Mouse (Mus musculus) hindlimb bud, embryonic 11.5 days (tissue): ENCODE data around the gene Lnpep.
A peak's percentile ranks its signal among the peaks of the same experiment; 100 is the strongest.

Source experiments
- DNase-seq: peaks from one replicate; pipeline ENCODE4 v3.0.0-alpha.2; 2012; ENCODE audit warnings: low read depth, low spot score; ENCODE audit errors: extremely low spot score

Gene Lnpep

DNA sequence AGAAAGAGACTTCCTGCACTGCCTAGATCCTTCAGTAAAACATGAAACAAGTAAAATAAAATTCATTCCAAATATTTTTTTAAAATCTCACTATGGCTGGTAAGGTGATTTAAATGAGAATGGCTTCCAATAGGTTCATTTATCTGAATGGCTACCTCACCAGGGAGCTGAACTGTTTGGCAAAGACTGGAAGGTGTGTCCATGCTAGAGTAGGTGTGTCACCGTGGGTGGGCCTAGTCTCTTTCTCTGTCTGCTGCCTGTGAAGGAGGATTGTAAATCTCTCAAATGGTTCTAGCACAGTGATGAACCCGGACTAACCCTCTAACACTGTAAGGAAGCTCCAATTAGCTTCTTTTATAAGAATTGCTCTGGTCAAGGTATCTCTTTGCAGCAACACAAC lies 12.5 kb downstream of the Lnpep start:
- DNase-seq = no peak

DNA sequence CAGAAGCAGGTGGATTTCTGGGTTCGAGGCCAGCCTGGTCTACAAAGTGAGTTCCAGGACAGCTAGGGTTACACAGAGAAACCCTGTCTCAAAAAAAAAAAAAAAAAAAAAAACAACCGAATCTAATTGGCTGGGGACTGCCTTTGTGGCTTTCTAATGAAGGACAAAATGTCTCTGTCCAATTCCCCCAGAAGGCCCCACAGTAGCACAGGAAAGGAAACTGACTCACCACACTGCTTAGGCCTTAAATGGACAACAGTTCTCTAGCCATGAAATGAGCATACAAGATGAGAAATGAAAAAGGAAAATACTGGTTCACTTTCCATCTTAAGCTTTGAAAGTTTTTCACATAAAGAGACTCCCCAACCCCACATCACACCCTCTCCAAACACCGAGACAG lies 15.3 kb downstream of the Lnpep start:
- no peak for DNase-seq

DNA sequence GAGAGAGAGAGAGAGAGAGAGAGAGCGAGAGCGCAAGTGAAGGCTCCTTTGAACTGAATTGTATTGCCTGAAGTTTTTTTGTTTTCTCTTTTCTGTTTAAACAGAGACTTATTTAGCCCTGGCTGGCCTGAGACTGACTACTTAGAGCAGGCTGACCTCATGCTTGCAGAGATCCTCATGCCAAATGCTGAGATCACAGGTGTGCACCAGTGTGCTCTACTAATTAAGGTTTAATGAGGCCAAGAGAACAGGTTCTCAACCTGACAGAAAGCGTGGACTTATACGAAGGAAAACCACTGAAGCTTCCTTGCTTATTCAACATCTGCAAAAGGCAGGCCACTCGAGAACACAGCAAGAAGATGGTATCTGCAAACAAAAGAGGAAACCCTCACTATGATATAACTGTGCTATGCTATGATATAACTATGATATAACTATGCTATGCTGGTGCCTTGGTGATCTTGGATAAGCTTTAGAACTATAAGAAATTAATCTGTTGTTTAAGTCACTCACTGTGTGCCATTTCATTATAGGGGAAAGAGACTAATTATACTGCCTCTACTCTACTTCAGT lies 16.3 kb downstream of the Lnpep start:
- DNase-seq = no peak

DNA sequence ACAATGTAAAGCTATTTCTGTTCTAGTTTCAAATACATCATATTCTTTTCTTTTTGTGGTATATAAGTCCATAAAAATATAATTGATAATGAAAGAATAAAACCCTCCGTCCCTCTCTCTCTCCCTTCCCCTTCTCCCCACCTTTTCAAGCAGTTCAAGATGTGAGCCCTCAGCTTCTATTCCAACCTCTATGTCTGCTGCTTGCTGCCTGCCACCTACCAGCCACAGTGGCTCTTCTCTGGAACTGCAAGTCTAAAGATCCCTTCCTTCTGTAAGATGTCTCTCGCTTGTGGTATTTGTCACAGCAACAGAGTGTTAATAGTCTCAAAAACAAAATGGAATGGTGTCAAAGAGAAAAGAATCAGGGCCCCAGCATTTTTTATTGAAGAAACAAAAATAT lies 20.3 kb downstream of the Lnpep start:
- DNase-seq = no peak

DNA sequence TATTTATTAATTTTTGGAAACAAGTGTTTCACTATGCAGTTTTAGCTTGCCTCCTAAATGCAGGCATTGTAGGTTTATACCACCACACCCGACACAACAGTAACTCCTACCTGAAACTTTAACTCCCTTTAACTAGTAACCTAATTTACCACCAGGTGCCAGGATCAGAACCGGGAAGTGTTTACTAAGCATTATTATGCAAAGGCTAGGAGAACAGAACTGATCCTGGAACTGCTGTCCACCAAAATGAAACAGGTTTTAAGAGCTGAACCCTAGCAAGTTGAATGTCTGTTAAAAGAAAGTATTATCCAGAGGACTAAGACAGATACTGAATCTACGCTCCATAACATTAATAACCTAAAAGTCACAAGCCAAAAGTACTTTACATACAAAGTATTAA lies 21.2 kb downstream of the Lnpep start:
- DNase-seq = no peak

DNA sequence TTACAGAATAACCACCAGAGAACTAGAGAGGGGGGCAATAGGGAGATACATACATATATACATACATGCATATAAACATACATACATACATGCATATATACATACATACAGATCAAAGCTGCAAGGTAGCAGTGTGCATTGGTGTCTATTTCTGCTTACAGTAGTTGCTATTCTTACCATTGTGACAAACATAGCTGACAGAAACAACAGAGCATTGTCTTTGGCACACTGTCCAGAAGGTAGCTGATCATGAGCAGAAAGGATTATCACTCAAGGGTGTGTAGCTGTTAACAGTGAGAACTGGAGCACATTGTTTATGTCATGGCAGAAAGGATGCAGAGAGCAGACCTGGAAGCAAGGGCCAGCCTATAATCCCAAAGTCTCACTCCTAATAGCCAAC lies 22.1 kb downstream of the Lnpep start:
- DNase-seq = no peak

DNA sequence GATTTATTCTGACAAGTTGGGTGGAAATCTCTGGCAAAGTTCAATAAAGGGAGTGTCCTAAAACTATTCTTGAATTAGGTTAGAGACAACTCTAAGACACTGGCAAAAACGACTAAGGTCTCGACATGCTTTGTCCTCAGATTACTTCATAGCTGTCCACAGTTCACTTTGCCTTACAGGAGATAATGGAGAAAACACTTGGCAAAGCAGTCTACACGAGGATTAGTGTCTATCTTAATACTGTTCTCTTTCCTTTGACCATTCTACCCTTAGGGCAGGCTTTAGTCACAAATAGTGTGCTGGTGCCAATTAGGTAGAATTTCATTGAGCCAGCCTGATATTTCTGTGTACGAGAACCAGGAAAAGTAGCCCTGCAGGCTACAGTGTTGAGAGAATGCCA lies 22.5 kb downstream of the Lnpep start:
- DNase-seq = no peak

DNA sequence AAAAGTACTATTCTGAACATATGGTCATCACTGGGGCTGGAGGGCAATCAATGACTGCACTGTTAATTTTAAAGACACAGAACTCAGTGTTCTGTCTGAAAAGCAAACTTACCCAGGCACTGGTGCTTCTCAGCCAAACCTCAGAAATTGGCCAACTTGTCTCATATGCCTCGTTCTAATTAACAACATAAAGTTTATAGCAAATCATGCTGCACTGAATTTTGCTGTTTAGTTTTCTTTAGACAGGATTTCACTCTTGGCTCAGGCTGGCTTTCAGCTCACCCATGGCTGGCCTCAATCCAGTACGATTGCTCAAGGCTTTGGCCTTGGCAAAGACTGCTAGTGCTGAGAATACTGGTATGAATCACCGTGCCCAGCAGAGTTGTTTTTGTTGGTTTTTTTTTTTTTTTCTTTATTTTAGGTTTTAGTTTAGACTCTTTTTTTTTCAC lies 24.0 kb downstream of the Lnpep start:
- DNase-seq = no peak

DNA sequence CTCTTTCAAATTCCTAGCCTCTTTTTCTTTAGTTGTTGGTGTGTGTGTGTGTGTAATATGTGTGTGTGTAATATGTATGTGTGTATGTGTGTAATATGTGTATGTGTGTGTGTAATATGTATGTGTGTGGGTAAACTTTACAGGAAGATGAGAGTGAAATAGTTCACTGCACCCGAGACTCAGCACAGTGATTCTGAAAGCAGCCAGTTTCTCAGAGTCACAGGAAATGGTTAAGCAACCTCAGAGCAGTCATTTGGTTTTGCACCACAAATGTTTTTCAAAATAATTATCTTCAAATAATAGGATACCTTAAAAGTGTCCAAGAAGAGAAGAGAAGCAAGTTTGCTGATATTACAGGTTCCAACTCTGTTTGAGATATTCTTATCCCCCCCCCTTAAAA lies 24.8 kb downstream of the Lnpep start:
- no peak for DNase-seq

DNA sequence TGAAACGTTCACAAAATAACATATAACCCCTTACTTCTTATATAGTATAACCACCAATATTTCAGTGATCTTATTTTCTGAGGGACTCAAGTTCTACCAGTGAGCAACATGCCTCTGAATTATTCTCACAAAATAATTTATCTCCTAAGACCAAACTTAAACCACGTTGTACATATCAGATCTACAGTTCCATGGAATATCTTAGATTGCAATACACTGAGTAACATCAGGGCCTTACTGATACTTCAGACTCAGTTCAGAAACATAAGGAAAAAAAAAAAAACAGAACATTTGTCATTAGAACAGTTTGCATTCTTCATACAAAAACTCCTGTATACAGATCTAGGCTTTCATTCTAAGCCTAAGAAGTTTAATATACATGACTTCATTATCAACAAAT lies 26.5 kb downstream of the Lnpep start:
- DNase-seq = no peak

DNA sequence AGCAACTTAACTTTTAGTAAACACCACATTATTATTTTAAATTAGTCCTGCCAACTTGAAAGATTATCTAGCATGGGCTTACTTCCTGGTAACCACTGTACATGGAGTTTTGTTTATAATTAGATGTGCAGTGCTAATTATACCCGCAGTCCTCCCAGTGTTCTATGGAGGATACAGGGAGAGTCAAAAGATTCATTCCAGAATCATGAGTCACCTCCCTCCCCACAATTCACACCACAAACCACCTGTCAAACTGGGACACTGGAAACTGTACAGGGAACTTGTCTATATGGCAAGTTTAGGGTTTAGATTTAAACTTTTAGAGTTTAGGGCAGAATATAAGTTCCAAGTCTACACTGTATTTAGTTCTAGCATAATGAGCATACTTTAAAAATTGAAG lies 31.9 kb downstream of the Lnpep start:
- no peak for DNase-seq

DNA sequence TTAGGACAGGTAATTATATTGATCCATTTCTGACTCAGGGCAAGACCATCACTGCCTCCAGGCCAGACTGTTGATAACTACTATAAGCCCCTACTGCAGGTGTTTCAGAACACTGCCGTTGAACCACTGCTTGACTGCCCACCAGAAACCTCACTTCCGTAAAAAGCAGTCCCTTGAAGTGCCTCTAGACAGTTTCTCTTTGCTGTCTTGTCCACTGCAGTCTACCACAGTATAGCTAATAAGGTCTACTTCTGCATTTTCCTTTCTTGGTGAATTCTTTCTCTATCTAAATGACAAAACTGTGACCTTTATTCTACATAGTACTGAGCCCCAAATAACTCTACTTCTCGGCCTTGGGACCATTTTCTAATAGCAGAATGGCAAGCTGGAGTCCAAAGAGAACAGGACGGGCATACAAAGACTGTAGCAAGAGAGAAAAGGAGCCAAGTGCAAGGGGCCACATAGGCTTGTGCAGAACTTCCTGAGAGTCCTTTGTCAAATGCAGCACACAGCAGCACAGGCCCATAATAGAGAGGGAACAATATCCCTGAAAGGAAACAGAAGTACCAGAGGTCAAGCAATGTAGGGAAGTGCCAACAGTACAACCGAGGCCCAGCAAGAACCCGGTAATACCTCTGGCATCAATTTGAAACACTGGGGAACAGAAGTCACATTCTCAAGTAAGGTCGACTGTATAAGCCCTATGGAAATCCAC lies 37.4 kb downstream of the Lnpep start:
- no peak for DNase-seq

DNA sequence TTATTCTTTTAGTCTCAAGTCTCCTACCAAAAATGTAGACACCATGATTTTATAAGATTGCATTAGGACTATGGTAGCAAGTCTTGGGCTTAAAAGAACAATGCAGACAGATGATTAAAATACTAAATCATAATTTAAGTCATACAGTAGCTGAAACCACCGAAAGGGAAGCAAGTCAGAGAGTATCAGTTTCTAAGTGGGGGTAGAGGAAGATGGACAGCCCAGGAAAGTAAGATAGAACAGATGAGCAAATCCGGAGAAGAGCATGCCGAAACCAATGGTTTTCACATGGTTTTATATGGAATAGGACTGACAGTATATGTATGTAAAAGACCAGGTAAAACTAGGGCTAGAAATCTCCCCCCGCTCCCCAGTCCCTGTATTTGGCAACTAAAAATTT lies 39.7 kb downstream of the Lnpep start:
- no peak for DNase-seq

DNA sequence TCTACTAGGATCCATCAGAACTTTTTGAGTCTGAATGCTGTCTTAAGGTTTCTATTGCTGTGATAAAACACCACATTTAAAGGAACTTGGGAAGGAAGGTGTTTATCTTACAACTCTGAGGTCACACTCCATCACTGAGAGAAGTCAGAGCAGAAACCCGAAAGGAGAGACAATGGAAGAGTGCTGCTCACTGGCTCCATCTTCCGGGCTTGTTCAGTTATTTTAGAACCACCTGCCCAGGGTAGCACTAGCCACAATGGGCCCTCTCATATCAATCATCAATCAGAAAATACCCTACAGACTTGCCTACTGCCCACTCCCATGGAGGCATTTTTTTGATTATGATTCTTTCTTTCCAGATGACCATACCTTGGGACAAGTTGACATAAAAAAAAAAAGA lies 41.0 kb downstream of the Lnpep start:
- DNase-seq = no peak

DNA sequence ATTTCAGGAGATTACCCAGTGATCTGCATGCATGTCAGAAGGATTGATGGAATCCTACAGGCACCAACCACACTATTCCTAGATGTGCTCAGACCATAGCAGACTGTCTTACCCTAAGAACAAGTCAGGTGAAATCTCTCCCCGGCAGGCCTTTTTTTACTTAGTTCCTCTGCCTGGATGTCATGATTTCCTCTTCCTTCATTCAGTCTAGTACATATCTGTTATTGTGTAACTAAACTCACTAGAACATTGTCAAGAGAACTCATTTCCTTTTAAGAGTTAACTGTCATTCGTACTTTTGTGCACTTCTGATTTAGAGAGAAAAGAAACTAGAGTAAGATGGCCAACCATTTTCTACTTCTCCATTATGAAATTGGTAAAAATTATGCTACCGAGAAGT lies 43.6 kb downstream of the Lnpep start:
- no peak for DNase-seq

DNA sequence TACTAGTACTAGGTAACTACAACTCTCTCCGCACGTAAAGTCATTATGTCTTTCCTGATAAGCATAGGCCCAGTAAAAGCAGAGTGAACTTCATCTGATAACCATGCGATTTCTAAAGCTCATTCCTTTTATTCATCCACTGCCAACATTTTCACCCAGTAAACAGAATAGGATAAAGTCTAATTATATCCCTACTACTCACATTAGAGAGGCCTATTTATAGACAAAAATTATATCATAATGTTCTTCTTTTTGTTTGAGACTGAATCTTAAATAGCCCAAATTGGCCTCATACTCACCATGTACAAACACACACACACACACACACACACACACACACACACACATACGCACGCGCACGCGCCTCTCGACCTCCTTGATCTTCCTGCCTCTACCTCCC lies 48.5 kb downstream of the Lnpep start:
- DNase-seq = no peak

DNA sequence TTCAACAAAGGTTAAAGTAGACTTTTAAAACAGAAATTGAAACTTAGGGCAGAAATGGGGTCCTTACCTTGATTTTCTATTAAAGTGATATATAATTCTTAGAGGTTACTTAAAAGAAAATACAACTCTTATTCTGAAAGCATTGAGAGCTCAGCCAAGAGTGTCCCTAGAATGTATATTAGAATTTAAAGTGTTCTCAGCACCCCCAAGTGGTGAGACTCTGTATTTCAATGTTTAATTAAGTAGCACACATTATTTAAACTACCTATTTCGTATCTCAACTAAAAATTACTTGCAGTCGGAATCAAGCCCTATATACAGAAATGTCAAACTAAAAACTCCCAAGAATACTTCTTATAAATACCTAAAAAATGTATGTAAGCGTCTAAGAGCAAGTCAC lies 57.8 kb downstream of the Lnpep start:
- peak; percentile 66 for DNase-seq

DNA sequence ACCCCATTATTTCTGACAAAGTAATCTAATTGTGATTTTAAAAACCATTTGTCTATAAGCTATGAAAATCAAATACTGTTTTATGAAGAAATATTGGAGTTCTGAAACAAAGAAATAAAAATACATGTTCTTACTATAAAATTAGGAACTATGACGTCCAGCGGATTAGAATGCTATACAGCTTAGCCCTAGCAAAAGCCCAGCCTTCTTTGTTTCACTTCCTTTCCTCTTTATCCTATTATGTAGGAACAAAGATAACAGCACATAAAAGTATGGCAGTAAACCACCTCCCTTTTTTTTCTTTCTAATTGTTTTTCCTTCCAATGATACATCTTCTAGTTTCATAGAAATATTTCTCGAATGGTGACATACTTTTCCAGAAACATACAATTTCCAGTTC lies 75.9 kb downstream of the Lnpep start:
- DNase-seq = no peak

DNA sequence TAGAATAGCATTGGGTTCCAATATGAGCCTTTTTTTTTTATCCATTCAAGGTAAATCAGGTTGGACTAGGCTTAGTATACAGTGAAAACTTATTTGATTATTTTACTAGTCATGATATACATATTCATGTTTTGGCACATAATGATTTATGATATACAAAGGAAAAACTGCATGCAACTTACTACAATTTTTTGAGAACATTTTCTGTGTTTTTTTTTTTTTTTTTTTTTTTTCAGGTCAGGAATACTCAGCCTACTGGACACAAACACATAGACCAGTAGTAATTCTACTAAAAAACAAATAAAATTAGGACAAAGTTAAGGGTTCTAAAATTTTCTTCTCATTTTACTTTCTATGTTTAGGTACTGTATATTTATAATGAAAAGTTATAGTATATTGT lies 93.5 kb downstream of the Lnpep start:
- no peak for DNase-seq

DNA sequence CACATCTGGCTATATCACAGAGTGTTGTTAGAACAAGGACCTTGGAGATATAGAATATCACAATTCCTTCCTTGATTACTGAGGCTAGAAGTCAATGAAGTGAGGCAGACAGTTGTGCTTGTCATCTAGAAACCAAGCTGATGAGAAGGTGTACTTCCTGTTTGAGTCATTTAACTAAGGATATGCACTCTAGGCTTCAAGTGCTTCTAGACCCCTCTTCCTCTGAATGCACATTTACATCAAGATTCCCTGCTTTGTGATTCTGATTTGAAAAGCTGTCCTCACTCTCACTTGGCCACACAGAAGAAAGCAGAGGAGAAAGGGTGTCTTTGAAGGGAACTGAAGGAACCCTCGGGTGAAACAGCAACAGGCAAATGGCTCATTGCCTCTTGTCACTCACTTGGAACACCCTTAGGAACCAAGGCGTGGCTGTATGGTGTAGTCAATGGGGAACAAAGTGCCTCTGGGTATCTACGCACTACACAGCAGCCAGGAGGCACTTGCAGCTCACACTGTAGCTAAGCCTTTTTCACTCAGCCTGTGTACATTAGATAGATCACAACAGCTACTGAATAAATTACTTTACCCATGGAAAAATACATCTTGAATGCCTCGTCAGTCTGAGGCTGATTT lies 108.3 kb downstream of the Lnpep start:
- no peak for DNase-seq

DNA sequence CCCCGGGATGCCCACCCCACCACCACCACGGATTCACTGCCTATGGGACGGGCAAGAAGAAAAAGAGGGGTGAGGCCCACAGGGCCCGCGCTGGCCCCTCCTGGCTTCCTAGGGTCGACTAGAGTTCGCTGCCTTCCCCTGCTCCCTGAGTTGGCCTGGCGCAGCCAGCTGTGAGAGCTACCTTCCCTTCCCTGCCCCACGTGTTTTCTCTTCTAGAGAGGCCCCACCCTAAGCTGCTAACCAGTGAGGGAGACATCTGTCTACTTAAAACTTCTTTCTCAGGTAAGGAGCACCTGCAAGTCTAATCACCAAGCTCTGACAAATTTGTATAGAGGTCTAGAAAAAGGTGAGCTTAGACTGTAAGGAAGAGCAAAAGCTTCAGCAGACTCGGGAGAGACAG lies 118.2 kb downstream of the Lnpep start:
- DNase-seq = no peak

DNA sequence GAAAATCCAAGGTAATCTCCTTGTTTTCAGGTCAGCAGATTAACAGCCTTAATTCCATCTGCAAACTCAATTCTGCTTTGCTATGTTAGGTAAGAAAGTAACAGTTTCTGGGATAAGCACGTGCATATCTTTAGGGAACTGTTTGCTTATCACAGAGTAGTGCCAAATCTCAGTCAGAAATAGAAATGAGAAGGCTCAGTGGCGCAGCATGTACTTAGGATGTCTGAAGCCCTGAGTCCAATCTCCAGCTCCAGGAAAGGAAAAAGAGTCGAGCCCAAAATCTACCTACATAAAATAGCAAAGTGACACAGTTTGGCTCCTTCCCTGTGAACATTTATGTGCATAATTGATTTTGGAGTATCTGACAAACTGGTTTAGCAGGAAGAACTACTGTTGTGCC lies 125.6 kb downstream of the Lnpep start:
- no peak for DNase-seq

DNA sequence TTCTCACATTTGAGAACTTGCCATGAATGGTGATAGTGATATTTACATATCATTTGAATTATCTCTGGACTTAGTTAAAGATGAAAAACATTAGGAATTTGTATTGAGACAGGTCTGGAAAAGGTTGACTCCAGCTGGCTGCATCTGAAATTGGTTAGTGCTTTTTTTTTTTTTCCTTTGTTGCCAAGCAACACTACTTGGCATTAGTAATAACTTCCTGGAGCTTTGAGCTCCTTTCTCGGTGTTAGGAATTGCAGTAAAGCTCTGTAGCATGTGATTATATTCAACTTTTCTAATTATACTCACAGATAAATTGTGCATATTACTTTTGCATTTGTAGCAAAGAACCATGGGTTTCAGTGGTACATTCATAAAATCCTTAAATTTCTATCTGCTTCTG lies 126.0 kb downstream of the Lnpep start:
- no peak for DNase-seq
